Mouse (Mus musculus): ENCODE results near the gene Lman1l.

Gene Lman1l

GRCm38 (mm10) chr9:57618854-57619253, 1.7 kb downstream of the Lman1l start:
- no peak for DNase-seq (ENCODE audit: low spot score in 2 of 2)

DNA sequence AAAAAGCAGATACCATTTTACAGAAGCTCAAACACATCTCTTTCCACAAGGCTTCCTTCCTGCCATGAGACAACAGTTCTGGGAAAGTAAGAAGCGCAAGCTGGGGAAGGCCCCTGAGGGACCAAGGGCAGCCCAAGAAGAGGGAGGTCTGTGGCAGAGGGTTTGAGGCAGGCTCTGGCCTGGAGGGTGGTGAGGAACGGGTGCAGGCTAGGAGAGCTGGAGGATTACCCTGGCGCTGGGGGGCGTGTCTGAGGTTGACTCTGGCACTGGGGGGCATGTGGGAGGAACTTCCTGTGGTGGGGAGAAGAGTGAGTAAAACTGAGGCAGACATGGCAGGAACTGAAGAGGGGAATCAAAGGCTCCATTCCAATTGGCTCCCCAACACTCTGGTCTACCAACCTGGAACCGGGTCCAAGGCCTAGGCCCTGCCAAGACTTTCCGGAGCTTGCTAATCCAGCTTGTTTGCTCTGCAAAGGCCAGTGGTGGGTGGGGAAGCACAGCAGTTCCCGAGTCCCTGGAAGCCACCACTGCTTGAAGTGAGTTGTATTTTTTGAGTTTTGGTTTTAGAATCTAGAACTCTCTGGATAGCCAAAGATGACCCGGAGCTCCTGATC, 2.9 kb downstream of the Lman1l start:
- no peak for DNase-seq (ENCODE audit: low spot score in 2 of 2)

DNA sequence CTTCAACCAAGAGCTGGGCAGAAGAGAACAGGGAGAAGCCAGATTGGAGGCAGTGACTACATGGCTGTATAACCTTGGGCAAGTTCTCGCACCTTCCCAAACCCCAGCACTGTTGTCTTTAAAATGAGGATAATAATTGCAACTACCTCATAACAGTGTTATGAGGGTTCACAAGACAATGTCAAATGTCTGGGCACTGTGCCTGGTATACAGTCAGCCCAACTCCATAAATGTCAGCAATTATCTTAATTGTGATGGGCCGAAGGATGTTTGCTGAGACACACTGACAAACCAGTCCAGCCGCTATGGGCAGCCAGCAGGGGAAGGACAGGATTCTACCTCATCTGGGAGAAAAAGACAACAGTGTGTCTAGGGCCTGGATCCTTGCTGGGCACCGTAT, 5.8 kb downstream of the Lman1l start:
- no peak for DNase-seq (ENCODE audit: low spot score in 2 of 2)

- DNase-seq (ENCODE audit: low spot score in 2 of 2) = no peak
Observed at GRCm38 (mm10) chr9:57613975-57614374, 6.6 kb downstream of the Lman1l start.

DNA sequence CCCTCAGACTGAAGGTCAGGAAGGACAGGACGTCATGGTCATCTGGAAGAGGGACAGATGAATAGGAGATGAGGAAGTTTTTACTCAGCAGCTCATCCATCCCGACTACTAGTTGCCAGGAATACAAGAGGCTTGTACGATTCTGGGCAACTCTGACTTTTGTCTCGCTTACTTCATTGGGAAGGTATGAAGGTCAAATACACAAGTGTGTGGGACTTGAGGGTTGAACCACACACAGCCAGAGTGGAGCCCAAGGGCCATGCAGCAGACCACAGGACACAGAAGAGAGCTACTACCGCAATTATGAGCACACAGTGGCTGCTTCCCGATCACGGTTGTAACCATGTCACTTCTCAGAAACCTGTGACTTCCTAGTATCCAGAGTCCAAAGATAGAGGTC, 8.0 kb downstream of the Lman1l start:
- no peak for DNase-seq (ENCODE audit: low spot score in 2 of 2)

DNA sequence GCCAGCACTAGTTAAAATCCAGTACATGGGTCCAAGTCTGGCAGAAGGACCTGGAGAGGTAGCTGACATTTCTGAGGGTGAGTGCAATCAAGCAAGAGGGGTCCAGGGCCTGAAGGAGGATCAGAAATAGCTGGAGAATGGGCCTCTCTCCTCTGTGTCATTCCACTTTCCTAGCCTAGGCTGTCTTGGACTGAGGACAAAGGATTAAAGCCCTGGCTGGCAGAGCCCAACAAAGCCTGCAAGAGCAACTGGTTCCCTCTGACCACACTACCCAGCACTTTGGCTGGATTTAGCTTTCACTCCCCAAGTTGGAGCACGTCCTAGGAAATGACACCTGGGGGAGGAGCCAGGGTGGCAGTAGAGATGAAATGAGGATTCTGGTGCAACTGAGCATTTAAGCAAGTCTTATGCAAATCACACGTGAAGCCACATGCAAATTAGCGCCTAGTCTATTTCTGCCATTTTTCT, 10.2 kb downstream of the Lman1l start:
- DNase-seq (ENCODE audit: low spot score in 2 of 2) = no peak

DNA sequence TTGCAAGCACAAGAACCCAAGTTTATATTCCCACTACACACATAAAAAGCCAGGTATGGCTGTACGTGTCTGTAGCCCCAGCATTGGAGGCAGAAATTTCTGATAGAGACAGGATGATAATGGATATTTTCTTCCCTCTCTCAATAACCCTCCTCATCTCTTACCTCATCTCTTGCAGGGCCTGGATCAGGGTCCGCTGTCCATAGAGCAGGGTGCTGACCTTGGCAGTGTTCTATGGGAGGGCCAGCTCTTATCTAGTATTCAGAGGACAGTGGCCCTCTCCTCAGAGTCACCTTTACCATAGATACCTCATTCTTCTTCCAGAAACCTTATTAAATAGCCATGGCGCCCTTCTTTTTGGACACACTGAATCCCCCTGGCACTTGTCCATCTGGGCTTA, 10.8 kb downstream of the Lman1l start:
- DNase-seq (ENCODE audit: low spot score in 2 of 2) = no peak

DNA sequence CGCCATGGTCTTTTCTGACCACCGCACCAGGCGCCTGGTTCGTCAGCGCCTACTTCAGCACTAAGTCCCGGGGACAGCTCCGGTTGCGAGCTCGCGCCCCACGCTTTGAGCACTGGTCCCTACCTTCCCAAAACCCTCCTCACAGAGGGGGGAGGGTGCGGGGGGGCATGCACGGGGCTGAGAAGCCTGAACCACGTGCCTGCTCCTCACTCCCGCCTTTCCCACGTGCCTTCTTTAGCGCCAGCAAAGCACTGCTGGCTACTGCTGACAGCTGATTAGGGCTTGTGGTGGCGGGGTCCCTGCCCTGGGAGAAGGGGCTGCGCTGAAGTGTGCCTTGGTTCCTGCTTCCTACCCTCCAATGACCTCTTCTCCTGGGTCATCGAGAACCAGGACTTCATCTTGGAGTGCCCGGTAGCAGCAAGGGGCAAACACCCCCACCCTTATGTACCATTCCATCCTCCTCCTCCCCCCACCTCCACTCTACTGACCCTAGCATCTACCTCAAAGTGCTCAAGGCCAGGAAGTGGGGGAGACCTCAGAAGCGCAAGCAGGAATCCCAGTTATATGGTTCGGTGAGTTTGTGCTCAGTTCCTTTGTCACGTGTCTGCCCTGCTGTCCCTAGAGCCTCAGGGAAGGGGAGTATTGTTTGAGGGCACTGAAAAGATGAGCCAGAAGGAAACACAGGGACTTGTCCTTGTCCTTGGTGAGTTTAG, 14.3 kb downstream of the Lman1l start, which contains the start of gene Cplx3:
TSS of gene Cplx3 (minus strand) at position 143 of the 713 bp plus-strand sequence.
- peak in 1 of 2 experiments; percentile 47 for DNase-seq (ENCODE audit: low spot score in 2 of 2)

DNA sequence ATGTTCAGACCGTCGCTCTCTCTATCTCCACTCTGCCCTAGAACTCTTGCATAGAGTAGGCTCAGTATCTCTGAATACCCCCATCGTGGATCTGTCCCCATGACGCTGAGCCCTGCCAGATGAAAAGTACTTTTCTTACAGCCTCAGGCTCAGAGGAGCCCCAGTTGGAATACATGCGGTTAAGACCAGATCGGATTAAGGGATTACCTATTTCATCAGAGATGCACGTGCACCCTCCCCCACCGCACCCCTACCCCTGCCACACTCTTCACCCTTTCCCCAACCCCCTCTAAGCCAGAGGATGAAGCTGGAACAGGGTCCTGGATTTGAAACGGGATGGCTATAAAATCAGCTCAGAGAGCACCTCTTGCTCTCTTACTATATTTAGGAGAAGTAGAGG, 15.1 kb downstream of the Lman1l start:
- DNase-seq (ENCODE audit: low spot score in 2 of 2) = no peak

DNA sequence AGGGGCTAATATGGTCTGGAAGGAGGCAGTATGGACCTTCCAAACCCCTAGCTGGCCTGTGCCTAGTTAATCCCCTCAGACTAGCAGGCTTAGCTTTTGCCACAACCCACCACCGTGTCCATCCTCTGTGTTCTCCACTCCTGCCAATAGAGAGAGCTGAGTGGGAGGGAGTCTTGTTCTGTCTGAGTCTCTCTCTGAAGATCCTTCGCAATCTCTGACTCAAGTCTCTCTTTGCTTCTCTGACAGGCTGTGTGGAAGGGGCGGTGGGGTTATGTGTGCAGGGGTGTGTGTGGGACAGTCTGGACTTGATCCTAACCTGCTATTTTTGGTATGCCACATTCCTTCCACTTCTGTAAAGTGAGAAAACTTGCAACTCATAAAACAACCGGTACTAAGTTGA, 15.7 kb downstream of the Lman1l start:
- DNase-seq (ENCODE audit: low spot score in 2 of 2) = no peak

GRCm38 (mm10) chr9:57602098-57602497, 18.5 kb downstream of the Lman1l start:
- no peak for DNase-seq (ENCODE audit: low spot score in 2 of 2)

GRCm38 (mm10) chr9:57601353-57601706, 19.2 kb downstream of the Lman1l start:
- no peak for DNase-seq (ENCODE audit: low spot score in 2 of 2)

DNA sequence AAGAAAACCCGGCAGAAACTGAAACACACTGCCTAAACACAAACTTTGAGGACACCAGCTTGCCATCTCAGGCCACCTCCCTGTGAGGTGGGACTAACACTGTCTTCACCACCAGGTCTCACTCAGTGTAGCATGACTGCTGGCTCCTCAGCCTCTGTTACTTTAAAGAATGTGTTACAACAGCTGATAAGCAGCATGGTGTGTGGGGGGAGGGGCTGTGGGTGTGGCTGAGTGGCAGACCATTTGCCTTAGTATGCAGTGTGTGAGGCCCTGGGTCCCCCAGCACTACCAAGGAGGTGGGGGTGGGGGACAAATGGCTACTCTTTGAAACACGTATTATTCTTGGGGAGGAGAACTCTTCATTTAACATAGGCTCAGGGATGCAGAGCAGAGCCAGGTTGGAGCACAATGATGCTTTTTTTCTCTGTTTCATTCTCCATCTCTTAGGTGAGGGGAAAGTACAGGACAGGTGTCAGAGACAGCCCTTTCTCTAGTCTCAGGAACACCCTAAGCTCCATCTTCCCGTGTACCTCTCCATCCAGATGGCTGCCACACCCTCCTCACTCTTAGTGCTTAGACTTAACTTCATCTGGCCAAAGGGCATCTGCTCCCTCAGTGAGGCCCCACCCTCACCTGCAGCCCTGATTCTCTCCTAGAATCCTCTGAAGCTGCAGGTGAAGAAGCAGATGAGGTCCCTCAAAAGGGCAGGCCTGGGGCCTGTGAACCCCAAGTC, 19.8 kb downstream of the Lman1l start:
- no peak for DNase-seq (ENCODE audit: low spot score in 2 of 2)

DNA sequence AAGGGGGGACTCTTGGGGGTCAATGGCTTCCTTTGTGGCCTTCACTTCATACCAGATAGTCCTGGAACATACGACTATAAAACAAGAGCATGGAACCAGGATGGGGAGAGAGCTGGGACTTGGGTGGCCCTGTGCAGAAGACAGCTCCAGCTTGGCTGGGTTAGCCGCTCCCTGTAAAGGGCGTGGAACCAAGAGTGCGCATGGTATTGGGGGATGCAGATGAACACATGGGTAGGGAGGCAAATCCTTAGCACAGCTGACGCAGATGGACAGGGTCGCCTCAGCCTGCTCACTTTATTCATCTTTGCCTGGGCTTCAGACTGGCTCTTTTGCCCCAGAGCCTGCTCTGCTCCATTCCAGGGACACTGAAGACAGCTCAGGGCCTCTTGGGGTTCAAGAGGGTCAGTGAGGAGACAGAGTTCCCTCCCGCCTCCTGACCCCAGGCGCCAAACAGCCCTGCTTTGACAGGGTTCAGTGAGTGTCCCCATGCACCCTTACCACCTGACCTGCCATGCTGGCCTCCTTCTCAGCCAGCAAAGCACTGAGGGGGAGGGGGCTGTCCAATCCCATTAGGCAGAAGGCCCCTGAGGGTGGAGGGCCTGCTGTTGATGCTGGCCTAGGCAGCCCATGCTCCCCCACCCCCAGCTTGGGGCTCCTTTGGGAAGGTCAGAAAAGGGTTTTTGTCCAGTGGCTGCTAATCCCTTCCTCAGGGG, 21.6 kb downstream of the Lman1l start:
- DNase-seq (ENCODE audit: low spot score in 2 of 2) = no peak

DNA sequence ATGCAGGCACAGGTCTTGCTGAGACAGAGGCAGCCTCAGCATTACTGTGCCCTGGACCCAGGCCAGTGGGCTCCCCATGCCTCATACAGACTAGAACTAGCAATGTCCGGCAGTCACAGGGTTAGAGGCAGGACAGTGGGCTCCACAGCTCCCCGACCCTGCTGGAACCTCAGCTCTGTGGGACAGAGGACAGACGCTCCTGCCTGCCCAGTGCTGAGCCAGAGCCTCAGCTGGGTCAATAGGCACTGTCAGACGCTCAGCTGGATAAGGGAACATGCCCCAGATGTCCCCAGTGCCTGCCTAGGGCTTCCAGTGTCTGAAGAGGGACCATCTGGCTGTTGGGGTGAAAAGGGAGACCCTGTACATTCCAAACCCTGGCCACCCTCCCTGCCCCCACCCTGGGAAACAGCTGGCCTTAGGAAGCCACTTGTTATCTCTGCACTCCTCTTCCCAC, 22.6 kb downstream of the Lman1l start:
- DNase-seq (ENCODE audit: low spot score in 2 of 2) = no peak

DNA sequence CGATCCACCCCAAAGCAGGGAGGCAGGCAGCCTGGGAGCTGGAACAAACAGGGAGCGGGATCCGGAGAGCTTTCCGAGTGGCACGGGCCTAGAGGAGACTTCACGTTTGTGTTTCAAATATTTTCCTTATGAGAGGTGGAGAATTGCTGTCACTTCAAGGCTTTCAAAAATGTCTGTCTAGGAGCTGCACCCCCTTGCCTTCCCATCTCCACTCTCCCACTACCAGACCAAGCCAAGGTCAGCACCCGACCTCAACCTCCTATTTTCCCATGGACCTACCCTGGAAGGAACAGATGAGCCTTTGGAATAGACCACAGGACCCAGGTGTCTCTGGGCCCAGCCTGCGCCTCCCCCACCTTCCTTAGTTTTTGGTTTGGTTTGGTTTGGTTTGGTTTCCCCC, 23.3 kb downstream of the Lman1l start:
- no peak for DNase-seq (ENCODE audit: low spot score in 2 of 2)

DNA sequence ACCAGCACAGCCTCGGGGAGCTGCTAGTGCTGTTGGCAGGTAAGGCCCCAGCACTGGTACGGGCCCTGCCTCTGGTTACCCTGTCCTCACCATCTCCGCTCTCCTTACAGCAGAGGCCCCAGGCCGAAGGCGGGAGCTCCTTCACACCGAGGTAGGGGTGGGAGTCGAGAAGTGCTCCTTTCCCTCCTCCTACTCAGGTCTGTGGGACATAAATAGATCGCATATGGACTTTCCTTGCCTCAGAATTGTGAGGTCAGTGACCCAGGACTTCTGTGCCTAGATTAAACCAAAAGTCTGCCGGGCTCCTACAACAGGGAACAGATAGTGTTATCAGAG, 26.4 kb downstream of the Lman1l start:
- no peak for DNase-seq (ENCODE audit: low spot score in 2 of 2)

DNA sequence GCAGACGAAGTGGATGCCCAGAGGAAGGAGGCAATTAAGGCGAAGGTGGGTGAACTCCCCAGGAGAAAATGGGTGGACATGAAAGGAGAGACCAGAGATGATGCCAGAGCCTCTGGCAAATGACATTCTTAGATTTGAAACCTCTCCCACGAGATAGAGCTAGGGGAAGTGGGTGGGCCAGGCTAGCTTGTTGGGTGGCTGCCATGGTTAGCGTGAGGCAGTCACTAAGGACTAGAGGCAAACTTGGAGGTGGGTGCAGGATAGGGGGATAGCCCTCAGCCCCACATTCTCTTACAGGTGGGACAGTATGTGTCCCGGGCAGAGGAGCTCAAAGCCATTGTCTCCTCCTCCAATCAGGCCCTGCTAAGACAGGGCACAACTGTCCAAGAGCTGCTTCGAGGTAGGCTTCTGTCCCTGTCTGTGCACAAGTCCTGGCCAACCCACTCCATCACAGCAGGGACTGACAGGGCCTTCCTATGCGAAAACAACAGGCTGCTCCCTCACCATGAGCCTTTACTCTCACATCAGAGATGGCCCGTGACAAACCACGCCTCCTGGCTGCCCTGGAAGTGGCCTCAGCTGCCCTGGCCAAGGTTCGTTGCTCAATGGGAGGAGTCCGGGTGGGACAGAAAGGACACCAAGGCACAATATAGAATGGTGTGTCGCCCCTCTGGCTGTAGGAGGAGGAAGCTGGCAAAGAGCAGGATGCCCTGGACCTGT, 27.0 kb downstream of the Lman1l start:
- DNase-seq (ENCODE audit: low spot score in 2 of 2) = no peak

GRCm38 (mm10) chr9:57590726-57591125, 29.8 kb downstream of the Lman1l start:
- DNase-seq (ENCODE audit: low spot score in 2 of 2) = no peak

DNA sequence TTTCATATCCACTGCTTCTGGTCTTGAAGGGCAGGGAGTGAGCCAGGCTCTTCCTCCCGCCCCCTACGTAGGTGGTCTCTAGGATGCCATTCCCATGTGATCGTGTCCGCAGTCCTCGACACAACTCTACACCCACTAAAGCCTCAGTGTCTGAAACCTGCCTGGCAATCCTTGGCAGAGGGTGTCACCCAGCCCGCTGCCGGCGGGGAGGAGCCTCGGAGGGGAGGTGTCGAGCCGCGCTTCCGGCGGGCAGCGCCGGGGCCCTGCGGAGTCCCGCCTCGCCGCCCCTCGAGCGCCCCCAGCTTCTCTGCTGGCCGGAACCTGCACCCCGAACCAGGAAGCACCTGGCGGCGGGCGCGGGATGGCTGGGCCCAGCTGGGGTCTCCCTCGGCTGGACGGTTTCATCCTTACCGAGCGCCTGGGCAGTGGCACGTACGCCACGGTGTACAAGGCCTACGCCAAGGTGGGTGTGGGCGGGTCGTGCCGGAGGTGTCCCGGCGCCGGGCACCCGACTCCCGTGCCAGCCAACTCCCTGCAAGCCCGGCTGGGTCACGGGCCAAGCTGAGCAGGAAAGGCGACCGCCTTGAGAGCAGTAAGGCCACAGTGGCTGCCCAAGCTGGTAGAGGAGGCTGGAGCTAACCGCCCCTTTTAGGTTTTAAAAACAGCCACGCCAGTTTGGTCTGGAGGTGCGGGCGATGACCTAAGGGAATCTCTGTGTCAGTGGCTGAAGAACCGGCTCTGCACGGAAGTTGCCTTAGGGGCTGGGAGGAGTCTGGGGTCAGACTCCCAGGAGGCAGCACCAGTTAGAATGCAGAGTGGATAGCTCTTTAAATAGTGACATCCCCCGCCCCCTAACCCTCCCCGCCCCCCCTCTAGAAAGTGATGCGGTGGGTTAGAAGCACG, 31.1 kb downstream of the Lman1l start, which contains the start of gene Ulk3:
TSS of gene Ulk3 (plus strand) at position 229 of the 903 bp plus-strand sequence.
- peak; percentile 79 to 86 for DNase-seq (ENCODE audit: low spot score in 2 of 2)

Data from thymus, postnatal 10 days (tissue).